Mouse (Mus musculus) c-Kit-positive CD71-negative TER-119-negative erythroid progenitor cells, embryonic 14.5 days (primary cell): ENCODE data around the gene Nckap5.

Experiments used
- DNase-seq: peaks from one replicate; pipeline ENCODE4 v3.0.0-alpha.2; 2013; ENCODE audit warnings: low read depth

The Nckap5 gene

GRCm38 (mm10) chr1:126700063-126700977, 130.3 kb downstream of the Nckap5 start:
- DNase-seq: no peak

DNA sequence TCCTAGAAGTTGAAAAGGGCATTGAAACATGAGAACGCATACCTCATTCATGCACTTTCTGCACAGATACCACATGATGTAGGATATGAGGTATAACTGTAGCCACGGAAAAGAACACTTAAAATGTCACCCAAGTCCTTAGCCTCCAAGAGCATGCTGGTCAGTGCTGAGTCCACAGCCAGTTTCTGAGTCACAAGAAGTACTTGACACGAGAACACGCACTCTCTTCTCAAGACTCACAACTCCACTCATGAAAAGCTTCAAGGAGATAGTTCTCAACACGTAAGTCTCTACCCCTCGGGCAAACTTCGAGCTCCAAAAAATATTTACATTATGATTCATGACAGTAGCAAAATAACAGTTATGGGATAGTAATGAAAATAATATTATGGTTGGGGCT, 137.0 kb downstream of the Nckap5 start:
- DNase-seq: no peak

- no peak for DNase-seq
Observed at GRCm38 (mm10) chr1:126688593-126688992, 142.0 kb downstream of the Nckap5 start.

- DNase-seq: no peak
Observed at GRCm38 (mm10) chr1:126686678-126687077, 143.9 kb downstream of the Nckap5 start.

DNA sequence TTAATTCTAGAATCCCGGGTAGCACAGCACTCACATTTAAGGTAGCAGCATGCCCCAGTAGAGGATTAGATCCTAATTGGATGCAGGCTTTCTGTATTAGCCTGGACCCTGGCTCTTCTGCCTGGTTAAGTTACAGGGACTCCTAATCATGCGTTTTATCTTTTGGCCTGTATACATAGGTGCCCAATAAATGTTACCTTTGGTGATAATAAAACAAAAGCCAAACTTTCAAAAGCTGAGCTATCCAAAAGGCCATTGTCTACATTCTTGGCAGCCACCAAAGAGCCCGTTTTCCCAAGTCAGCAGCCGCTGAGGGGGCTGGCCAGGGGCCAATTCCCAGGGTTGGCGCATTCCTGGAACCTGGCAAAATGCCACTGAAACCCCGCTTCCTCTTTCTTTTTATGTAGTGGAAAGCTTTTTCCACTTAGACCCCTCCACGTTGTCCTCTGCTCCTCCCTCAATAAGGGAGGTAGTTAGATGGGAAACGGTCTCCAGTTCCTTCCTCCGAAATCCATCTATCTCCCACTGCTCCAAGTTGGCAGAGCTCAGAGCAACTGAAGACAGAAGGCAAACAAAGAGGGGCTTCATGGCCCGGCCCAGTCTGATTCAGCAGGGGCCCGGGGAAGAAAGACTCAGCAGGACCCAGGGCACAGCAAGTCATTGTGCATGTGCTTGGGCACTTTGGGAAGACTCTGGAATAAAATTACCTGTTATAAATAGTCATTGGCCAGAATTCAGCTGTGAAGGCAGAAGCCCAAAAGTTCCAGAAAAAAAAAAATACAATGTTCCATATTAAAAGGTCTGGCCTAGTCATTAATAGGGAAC, 146.8 kb downstream of the Nckap5 start:
- DNase-seq: no peak

GRCm38 (mm10) chr1:126681773-126682172, 148.8 kb downstream of the Nckap5 start:
- DNase-seq: peak; percentile 6

- no peak for DNase-seq
Observed at GRCm38 (mm10) chr1:126679348-126679747, 151.3 kb downstream of the Nckap5 start.

DNA sequence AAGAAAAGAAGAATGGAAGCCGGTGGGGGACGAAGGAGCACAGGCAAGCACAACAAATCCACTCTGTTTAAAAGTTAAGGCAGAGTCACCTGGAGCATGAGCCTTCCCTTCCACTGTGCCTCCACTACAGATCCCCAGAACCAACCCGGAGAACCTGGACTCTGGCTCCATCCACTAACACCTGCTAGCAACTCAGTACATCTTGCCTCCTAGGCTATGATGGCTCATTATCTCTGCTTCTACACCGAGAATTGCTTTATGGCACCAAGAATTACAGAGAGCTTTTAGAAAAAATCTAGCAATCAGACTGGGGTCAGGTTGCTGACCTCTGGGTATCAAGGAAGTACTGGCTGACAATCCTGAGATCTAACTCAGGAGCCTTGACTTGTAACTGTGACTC, 153.3 kb downstream of the Nckap5 start:
- DNase-seq: no peak

DNA sequence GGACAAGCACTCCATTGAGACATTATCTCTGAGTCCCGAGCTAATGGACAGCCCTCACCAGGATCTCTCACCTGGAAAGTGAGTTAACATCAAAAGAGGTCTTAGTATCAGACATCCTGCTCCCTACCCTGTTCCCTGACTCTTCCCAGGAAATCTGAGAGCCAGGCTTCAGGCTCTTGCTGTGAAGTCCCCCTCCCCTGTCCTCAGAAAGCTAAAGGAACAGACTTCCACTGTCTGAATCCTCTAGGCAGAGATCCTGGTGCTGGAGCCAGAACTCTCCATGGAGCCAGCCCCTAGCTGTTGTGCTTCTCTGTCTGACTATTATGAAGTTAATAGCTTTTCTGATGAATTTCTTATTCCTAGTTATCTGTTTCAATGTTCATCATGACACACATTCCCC, 153.8 kb downstream of the Nckap5 start:
- DNase-seq: no peak

GRCm38 (mm10) chr1:126675142-126675541, 155.5 kb downstream of the Nckap5 start:
- DNase-seq: no peak

GRCm38 (mm10) chr1:126673238-126673637, 157.4 kb downstream of the Nckap5 start:
- no peak for DNase-seq

DNA sequence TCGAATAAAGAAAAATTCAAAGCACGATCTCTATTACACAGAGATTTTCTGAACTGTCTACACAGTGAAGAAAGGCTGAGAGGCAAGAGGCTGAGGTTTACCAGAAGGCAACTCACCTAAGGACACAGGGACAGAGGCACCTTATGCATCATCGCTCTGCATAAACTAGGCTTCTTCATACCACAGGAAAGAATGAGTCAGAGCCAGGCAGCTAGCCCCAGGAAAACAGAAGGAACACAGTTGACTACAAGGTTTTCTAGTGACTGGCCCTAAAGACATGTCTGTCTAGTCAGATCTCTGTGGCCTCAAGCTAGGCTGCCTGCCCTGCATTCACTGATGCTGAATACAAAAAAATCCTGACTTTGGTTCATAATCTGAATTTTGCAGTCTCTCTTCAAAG, 160.1 kb downstream of the Nckap5 start:
- no peak for DNase-seq

DNA sequence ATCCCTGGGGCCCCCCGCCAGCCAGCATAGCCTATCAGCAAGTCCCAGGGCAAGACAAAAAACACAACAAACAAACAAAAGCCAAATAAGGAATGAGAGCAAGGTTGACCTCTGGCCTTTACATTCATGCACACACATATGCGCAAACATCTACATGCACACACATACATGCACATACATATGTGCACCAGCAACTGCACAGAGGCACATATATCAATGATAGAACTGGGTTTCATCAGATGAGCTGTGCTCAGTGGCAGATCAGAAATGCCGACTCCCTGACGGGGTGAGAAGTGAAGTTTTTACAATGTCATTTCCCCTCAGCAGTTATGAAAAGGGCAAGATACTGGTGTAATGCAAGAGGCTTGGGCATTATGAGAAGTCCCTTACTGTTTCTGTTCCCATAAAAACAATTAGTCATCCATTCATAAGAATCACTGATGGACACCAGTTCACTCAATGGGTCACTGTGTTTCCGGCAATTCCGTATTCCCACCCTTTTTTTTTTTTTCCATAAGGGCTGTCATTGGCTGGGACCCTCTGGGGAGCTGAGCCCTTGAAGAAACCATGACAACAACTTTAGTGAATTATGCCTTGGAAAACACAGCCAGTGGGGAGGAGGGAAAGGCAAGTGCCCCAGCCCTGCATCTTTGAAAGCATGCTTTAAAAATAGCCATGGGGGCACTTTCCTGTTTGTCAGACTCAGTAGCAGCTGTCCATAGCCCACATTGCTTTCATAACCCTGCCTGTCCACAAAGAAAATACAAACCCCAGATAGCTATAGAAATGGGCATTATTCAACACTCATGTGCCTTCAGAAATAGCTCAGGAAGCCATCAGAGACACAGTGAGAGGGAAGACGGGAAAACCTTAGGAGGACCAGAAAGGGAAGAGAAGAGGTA, 170.2 kb downstream of the Nckap5 start:
- no peak for DNase-seq

DNA sequence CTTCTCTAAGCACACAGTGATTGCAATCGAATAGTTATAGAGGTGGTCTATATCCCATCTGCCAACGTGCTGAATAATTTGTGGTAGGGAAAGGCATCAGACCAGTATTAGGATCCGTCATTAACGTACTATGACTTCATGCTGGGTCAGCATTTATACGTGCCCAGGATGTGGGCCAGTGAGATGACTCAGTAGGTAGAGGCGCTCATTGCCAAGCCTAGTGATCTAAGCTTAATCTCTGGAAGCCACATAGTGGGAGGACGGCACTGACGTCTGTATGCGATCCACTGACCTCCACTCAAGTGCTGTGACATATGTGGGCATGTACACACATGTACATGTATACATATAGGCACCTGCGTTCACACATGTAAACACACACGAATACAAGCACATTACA, 171.9 kb downstream of the Nckap5 start:
- DNase-seq: no peak

- DNase-seq: no peak
Observed at GRCm38 (mm10) chr1:126656246-126656645, 174.4 kb downstream of the Nckap5 start.

- DNase-seq: no peak
Observed at GRCm38 (mm10) chr1:126652085-126652484, 178.5 kb downstream of the Nckap5 start.

DNA sequence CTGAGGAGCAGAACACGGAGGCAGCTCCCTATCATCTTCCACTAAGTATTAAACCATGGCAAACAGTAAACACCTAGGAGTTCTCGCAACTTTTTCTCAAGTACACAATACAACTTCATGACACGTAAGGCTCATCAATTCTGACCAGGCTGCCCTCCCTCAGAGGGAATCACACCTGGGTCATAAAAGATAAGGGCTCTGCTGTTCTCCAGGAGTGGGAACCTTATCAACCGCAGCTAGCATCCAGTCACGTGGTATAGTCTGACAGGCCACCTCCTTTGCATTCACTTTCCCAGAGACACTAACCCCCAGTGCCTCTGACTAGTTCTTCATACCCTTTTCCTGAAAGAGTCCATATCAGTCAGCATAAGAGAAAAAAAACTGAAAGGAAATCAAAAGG, 179.8 kb downstream of the Nckap5 start:
- DNase-seq: peak; percentile 13

DNA sequence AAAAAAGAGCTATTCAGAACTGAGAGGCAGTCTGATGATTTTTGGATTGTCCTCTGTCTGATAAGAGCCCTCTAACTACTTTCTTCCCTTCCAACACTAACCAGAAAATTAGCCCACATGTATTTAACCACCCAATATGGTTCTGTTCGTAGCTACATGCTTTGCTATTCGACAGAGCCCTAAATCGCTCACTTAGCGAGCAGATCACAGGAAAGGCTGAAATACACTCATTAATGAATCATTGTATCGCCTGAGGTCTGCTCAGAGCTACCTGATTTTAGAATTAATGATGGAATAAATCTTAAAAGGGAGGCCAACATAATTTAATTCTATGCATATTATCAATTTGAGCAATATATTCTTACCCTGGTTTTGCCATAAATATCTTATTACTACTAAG, 187.8 kb downstream of the Nckap5 start:
- DNase-seq: no peak

- DNase-seq: no peak
Observed at GRCm38 (mm10) chr1:126639463-126639862, 191.1 kb downstream of the Nckap5 start.

DNA sequence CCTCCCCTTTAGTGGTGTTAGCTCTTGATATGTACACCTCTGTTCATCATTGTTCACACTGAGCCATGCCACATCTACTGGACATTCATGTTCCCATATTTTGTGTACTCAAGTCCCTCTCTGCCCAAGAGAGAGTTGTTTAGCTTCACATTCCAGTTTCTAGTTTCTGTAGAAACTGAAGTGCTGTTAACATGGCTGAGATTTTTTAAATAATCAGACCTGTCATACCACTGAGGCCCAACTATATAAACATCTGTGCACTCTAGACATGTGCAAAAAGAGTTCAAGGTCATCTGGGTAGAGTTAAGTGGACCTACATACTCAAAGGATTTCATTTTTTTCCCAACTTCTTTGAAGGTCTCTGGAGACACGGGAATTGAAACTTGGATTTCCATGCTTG, 193.1 kb downstream of the Nckap5 start:
- no peak for DNase-seq

DNA sequence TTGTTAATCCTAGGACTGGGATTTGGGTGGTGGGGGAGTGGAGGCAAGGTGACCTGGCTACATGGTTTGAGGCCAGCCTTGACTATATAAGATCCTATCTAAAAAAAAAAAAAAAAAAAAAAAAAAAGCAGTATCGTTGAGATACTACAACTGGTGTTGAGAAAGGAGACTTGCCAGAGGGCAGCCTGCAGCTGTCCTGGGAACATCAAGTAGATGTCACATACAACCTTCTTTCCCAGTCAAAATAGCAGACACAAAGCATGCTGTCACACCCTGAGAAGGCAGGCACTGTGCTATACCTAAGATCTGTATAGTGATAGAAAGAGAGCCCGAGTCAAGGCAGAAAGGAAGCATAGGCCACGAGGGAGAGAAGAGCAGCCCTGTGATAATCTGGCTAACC, 204.4 kb downstream of the Nckap5 start:
- no peak for DNase-seq

- DNase-seq: no peak
Observed at GRCm38 (mm10) chr1:126622036-126622435, 208.6 kb downstream of the Nckap5 start.
